Mouse (Mus musculus) ES-E14 (cell line): ENCODE results near the gene Gng7.

ENCODE experiments used
- CHD2 ChIP-seq: IDR thresholded peaks from 2 replicates; pipeline ENCODE4 v1.6.1; 2014; ENCODE audit warnings: mild to moderate bottlenecking, low read depth, low read length, inconsistent platforms
- ZNF384 ChIP-seq: IDR thresholded peaks from 2 replicates; pipeline ENCODE4 v1.6.1; 2012; ENCODE audit warnings: low read depth, low read length, inconsistent platforms

- TF ChIP-seq CHD2 = no peak
- no peak for TF ChIP-seq ZNF384
Observed at GRCm38 (mm10) chr10:81001161-81001560, 13.6 kb downstream of the Gng7 start.
